Mouse (Mus musculus): ENCODE measurements around the gene Sec16a.

- no peak for TF ChIP-seq CTCF (IDR thresholded peaks at IDR 0.05; ENCODE audit: borderline replicate concordance, extremely low read depth, insufficient read depth, insufficient read length)
- TF ChIP-seq POLR2A (IDR thresholded peaks at IDR 0.05; ENCODE audit: borderline replicate concordance, extremely low read depth, insufficient read depth, insufficient read length, poor library complexity, severe bottlenecking), result no peak
These were observed 40.7 kb upstream of the Sec16a start for GRCm38 (mm10) chr2:26485710-26486109.

Data from brain, embryonic 14.5 days (tissue).